Mouse (Mus musculus) bone marrow, adult 2 months (tissue): ENCODE data around the gene Gm5460.

Experiments
- CTCF ChIP-seq: fragments of 200-500 bp; IDR thresholded peaks from 2 replicates; pipeline ENCODE4 v1.5.1; 2011; ENCODE audit warnings: low read length, control low read depth; ENCODE audit not compliant: control insufficient read depth, insufficient read depth
- POLR2A ChIP-seq: fragments of 200-500 bp; IDR thresholded peaks from 2 replicates; pipeline ENCODE4 v1.6.1; 2011; ENCODE audit warnings: low read depth, mild to moderate bottlenecking, control low read depth, low read length, borderline replicate concordance; ENCODE audit not compliant: control insufficient read depth

DNA sequence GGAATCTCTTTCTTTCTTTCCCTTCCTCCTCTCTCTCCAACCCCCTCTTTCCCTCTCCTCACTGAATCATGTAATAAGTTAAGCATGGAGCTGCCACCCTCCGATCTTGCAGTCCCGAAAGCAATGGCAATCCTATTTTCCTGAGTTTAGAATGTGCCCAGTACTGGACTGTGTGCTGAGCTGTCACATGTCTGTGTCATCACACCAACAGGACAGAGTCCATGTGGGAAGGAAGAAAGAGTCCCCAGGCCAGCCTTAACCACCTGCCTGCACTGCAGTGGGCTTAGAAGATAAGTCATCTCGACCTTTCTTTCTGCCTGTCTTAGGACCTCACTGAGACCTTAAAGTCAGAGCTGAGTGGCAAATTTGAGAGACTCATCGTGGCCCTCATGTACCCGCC is 74.9 kb downstream of the Gm5460 start:
- no peak for TF ChIP-seq POLR2A
- TF ChIP-seq CTCF, result no peak
